Mouse (Mus musculus): ENCODE results near the gene Usp35. TPM values are rescaled to one million over a fixed set of nuclear protein-coding genes. Genes with fewer than 3 reads are reported as not detected.

The Usp35 gene
- total RNA-seq, 1 experiment from 2014 or later = 5.9 TPM

Other genes with a start within 250 kb of the Usp35 start
- 5.7 and 5.8 TPM in 2 replicates for gene Kctd21, start 307 bp upstream of the Usp35 start, total RNA-seq (2021)
- 16.3 and 18.0 TPM in 2 replicates for gene Alg8, start 39.6 kb upstream of the Usp35 start, total RNA-seq (2021)
- 443 and 493 TPM in 2 replicates for gene Ndufc2, start 68.0 kb upstream of the Usp35 start, total RNA-seq (2021)
- 655 and 670 TPM in 2 replicates for gene Thrsp, start 85.7 kb upstream of the Usp35 start, total RNA-seq (2021)
- 1.7 and 2.8 TPM in 2 replicates for gene Kctd14, start 119.3 kb upstream of the Usp35 start, total RNA-seq (2021)
- gene Ints4, start 148.9 kb upstream of the Usp35 start, total RNA-seq (2021) = 52.2 and 53.5 TPM in 2 replicates
- gene Aamdc, start 247.5 kb upstream of the Usp35 start, total RNA-seq (2021) = 37.8 and 44.5 TPM in 2 replicates
- gene Rsf1, start 247.9 kb upstream of the Usp35 start, total RNA-seq (2021) = 25.9 and 30.8 TPM in 2 replicates

Measured in adrenal gland, postnatal 14 days (tissue).